Mouse (Mus musculus) lung, postnatal 10 days (tissue): ENCODE data around the gene Ppfibp2.
A peak's percentile ranks its signal among the peaks of the same experiment; 100 is the strongest.

Experiments
- DNase-seq: peaks from one replicate; pipeline ENCODE4 v3.0.0; 2021

Ppfibp2 gene

GRCm38 (mm10) chr7:107594857-107595402 lies at the start of gene Ppfibp2:
Gene Ppfibp2, plus strand, starts transcription at chr7:107595207.
- DNase-seq, result peak; percentile 96

GRCm38 (mm10) chr7:107547872-107548271 lies 47.1 kb upstream of the Ppfibp2 start:
- no peak for DNase-seq

- no peak for DNase-seq
These were observed 41.5 kb upstream of the Ppfibp2 start for GRCm38 (mm10) chr7:107553461-107553860.

- no peak for DNase-seq
These were observed 39.1 kb upstream of the Ppfibp2 start for GRCm38 (mm10) chr7:107555906-107556305.

GRCm38 (mm10) chr7:107560675-107561074 lies 34.3 kb upstream of the Ppfibp2 start:
- DNase-seq, result peak; percentile 19

- DNase-seq, result no peak
These were observed 33.4 kb upstream of the Ppfibp2 start for GRCm38 (mm10) chr7:107561584-107561983.

DNA sequence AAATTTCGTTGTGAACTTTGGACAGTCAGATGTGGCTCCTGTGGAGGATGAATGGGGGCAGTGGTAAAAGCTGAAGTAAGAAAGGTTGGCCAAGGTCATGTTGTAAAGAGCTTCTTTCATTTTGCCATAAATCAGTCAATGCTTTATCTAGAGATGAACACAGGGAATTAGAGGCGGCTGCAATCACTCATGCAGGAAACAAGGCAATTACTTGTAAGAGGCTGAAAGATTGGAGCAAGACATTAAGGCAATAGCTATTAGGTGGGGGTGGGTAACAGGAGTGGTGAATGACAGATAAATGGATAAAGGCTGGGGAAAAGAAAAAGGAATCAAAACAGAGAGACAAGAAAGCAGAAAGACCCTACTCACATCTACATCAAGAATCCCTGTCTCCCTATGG lies 31.3 kb upstream of the Ppfibp2 start:
- DNase-seq, result no peak

- peak; percentile 62 for DNase-seq
These were observed 27.7 kb upstream of the Ppfibp2 start, which contains the start of gene Olfml1 for GRCm38 (mm10) chr7:107567261-107567671. Gene Olfml1, plus strand, starts transcription at chr7:107567446.

DNA sequence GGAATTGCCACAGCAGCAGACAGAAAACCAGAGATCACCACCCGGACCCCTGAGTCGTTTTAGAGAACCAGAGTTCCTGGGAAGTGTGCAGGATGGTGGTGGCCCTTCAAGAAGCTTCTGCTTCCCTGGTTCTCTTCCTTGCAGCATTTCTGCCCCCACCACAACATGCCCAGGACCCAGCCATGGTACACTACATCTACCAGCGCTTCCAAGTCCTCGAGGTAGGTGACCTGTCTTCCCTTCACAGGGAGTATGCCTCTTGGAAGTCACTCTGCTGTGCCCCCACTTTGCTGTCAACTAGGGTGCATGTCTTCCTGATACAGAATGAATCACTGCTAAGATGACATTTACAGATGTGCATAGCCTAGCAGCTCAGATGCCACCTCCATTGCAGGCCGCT lies 27.3 kb upstream of the Ppfibp2 start:
- DNase-seq, result no peak

DNA sequence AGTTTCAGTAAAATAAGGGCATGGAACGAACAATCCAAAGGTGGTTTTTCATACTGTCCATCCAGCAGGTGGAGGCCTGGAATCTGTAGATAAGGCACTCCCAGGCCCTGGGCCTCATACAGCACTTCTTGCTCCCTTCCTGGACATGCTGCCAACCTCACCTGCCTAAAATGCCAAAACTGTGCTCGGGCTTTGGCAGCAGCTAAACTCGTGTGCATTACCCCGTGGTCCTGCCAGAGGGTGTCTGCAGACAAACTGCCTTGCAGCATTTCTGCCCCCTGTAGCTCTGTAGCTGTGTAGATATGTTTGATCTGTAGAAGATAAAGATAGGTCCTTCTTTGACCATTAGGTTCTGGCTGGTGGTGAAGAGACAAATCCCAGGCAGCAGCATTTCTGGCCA lies 26.0 kb upstream of the Ppfibp2 start:
- DNase-seq, result no peak

GRCm38 (mm10) chr7:107573856-107574255 lies 21.2 kb upstream of the Ppfibp2 start:
- no peak for DNase-seq

DNA sequence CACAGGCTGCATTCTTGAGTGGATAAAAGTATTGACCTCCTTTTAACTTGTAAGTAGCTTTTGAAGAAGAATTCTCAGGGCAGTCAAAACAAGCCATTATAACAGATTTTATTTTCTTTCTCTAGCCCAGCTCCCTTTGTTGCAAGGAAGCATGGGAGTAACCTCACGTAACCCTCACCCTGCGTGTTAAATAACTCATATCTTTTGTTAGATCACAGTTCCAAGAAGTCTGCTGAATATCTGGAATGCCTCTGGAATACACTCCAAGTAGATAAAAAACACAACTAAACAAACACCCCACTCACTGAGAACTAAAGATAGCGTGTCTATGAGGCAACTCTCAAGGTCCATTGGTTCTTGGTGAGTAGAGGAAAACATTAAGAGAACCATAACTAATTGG lies 20.7 kb upstream of the Ppfibp2 start:
- DNase-seq, result no peak

DNA sequence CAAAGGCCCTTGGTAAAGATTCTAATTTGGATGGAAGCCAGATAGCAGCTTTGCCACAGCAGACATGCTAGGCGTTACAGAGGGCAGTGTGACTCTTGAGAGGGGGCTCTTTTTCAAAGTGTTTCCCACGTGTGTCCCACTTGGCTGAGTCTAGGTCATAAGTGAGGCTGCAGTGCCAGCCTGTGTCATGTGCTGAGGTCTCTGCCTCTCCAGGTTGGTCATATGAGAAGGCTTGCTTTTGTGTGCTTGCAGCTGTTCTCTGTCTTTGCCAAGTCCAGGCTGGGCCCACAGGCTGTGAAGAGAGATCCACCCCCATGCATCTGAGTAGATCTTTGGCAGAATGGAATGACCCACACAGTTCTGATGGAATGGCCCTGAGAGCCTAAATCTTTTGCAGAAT lies 2.4 kb upstream of the Ppfibp2 start:
- peak; percentile 15 for DNase-seq

DNA sequence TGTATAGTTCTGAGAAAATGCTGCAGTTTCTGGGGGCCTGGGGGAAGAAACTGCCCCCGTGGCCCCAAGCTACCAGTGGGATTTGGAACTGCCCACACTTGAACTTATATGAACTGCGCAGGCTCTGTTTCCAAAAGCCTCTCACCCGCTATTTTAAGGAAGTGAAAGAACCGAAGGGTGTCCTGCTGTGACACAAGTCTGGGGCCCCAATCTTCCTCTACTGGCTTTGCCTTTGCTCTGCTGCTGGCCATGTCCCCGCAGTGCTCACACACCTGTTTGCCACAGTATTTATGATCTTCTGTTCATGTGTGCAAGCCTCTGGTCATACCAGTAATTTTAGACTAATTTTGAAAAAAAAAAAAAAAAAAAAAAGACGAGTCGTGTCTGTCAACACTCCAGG lies 1.1 kb upstream of the Ppfibp2 start:
- peak; percentile 8 for DNase-seq

DNA sequence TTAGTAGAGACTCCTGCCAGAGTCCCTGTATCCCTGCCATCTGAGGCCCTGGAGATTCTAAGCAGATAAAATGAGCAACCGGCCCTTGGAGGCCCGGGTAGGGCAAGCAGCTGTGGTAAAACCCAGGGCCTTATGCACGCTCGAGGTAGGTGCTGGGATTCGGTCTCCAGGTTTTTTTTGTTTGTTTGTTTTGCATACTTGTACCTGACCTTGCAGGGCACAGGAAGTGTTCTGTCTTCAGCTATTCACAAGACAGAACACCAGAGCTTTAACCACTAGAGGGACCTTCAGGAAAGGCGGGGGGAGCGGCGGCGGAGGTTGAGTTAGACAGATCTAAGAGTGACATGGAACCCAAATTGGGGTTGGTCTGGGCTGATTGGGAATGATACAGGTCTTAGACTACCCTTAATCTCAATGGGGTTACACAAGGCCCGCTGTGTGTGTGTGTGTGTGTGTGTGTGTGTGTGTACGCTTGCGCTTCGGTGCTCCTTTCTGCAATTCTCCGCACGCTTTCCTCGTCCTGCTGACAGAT lies 616 bp upstream of the Ppfibp2 start:
- DNase-seq, result peak; percentile 69

DNA sequence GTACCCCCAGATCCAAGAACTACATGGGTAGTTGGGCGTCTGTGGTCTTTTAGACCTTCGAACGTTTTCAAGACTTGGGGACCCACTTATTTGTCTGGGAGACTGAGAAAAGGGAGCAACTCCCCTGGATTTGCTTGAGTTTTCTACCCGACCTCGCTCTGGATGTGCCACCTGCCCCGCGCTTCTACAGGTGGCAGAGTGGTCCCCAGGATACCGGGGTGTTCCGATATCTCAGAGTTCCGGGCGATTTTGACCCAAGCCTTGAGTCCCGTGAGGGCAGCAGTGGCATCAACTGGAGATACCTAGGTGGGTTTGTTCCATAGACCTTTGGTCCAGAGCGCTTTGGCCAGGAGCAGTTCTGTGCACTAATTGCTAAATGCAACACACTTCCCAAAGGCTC lies 419 bp downstream of the Ppfibp2 start:
- DNase-seq, result peak; percentile 3

DNA sequence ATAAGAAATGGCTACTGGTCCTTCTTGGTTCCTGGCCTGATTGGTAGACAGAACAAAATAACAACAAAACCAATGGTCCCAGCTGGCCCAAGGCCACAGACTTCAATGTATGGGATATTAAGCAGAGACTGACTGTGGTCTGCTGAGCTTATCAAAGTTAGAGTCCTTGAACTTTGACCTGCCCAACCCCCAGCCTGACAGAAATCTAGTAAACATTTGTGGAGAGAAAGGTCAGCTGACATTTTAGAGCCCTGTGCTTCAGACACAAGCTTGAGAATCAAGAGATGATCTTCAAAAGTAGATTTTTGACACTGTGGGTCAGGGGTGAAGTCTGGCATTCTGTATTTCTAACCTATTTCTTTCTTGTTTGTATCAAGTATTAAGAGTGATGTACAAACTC lies 1.7 kb downstream of the Ppfibp2 start:
- DNase-seq, result peak; percentile 2

DNA sequence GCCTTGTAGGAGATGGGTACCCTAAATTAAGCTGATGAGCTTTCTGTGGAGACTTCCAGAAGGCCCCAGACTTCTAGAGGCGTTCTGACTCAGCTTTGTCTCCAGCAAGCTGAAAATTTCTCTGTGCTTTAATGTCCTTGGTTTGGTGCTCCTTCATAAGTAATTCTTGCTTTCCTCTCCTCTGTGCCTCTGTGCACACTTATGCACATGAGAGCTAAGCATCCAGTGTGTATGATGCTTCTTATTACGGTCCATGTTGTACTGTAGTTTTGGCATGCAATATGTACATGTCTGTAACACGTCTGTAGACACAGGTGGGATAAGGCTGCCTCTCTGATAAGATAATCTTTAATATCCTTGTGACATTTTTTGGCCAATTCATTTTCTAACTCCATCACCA lies 2.9 kb downstream of the Ppfibp2 start:
- no peak for DNase-seq

- DNase-seq, result no peak
These were observed 5.6 kb downstream of the Ppfibp2 start for GRCm38 (mm10) chr7:107600651-107601050.

- no peak for DNase-seq
These were observed 7.5 kb downstream of the Ppfibp2 start for GRCm38 (mm10) chr7:107602505-107602904.

- DNase-seq, result no peak
These were observed 7.9 kb downstream of the Ppfibp2 start for GRCm38 (mm10) chr7:107602913-107603312.

- DNase-seq, result no peak
These were observed 12.8 kb downstream of the Ppfibp2 start for GRCm38 (mm10) chr7:107607766-107608165.

DNA sequence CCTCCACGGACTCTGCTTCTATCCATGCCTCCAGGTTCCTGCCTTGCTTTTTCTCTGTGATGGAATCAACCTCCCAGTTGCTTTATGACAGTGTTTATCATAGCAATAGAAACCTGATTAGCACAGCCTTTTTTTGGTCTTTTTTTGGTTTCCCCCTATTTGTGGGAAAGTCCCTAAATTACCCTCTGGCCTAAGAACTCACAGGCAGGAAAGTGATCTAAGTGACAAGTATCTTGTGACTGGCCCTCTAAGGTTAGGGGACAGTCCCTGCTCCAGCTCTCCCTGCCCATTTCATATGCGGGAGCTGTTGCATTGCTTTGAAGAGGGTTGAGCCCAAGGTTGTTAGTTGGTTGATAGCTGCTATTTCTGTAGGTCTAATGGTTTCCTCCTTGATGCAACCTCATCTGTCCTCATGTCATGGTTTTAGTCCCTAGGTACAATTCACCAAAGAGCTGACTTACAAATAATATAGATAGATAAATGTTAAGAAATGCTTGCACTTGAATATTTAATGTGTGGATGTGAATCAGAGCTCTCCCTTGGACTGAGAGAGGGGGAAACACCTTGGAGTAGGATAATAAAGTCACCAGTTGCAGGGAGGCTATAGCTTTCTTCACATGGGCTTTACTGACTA lies 14.7 kb downstream of the Ppfibp2 start:
- DNase-seq, result no peak

- DNase-seq, result no peak
These were observed 15.9 kb downstream of the Ppfibp2 start for GRCm38 (mm10) chr7:107610880-107611279.
